Mouse (Mus musculus) heart, embryonic 10.5 days (tissue): Measurements from ENCODE around the gene Abcb11. TPM values are rescaled to one million over a fixed set of nuclear protein-coding genes. Genes with fewer than 3 reads are reported as not detected.
"Not testable (repeated sequence)": the region's sequence is repeated elsewhere in the genome, so short reads cannot be mapped to it uniquely, and the experiment has no call there.

ENCODE experiments used
- DNase-seq: peaks from one replicate; pipeline ENCODE4 v3.0.0-alpha.2; 2017; ENCODE audit warnings: low spot score
- H3K27ac ChIP-seq: fragments of 300-500 bp; sonication (generic); 2 replicates; pipeline ENCODE4 v1.5.1; 2016; ENCODE audit warnings: mild to moderate bottlenecking
- H3K27me3 ChIP-seq: fragments of 300-500 bp; sonication (generic); 2 replicates; pipeline ENCODE4 v1.6.1; 2016; ENCODE audit warnings: mild to moderate bottlenecking; ENCODE audit not compliant: poor library complexity, insufficient read depth, severe bottlenecking
- H3K36me3 ChIP-seq: fragments of 300-500 bp; sonication (generic); 2 replicates; pipeline ENCODE4 v1.6.1; 2016; ENCODE audit warnings: mild to moderate bottlenecking, moderate library complexity
- H3K4me1 ChIP-seq: fragments of 300-500 bp; sonication (generic); 2 replicates; pipeline ENCODE4 v1.6.1; 2016; ENCODE audit warnings: mild to moderate bottlenecking
- H3K4me3 ChIP-seq: fragments of 300-500 bp; sonication (generic); 2 replicates; pipeline ENCODE4 v1.5.1; 2016; ENCODE audit warnings: mild to moderate bottlenecking, moderate library complexity
- H3K9me3 ChIP-seq: fragments of 300-500 bp; sonication (generic); 2 replicates; pipeline ENCODE4 v1.6.1; 2016; ENCODE audit warnings: mild to moderate bottlenecking, moderate library complexity
- WGBS: fragments of 180-500 bp; shearing (Covaris S2); methylation state at CpG from one replicate; pipeline ENCODE4 v1.1.7; 2016; 5-methylcytosine and 5-hydroxymethylcytosine counted together
- polyA plus RNA-seq: library from polyadenylated mRNA; unstranded; fragments of >200 nt; fragmentation: Nextera tagmentation; extraction: Ambion mirVana; gene quantifications from 2 replicates; pipeline ENCODE4 v1.2.1, GENCODE M21; 2016

Gene Abcb11
- polyA plus RNA-seq, 1 experiment from 2014 or later = 0.13 TPM

DNA sequence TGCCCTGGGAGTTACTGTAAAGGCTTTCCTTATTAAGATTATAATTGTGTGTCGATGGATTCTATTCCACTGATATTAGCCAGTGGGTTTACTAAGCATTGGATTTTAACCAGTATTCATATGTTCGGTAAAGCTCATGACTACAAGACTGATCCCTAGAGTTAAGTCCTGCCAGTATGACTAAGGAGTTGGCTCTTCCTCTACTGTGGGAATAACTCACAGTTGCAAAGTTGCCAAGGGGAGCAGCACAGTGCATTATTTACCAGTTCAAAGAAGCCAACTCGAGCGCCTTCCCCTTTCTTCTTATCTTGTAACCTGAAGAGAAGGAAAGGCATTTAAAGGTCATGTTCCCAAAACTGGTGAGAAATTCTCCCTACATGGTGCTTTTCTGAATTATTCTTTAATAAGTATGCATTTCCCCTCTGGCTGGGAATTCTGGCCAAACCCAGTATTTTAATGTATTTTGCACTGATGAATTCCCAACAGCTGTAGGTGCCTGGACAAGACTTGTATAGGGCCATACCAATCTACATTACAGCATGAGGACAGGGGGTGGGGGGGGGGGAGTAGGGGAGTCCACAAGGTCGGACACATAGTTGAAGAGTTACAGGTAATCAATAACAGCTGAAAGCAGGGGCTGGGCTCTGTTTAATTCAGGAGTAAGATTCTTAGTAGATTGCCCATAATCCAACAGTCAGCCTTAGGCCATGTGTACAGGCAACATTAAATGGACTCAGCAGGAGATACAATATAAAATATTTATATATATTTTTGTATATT lies 17.3 kb downstream of the Abcb11 start:
- DNase-seq = no peak
- WGBS = 76% methylated on average over 5 of the region's 5 CpGs
- Histone ChIP-seq H3K4me1 (no peaks in the 10 kb centered on the region), H3K27ac (no peak overlapping the region), H3K4me3 (no peak overlapping the region), H3K36me3 (no peaks in the 10 kb centered on the region), H3K27me3 (no peaks in the 10 kb centered on the region), H3K9me3 (no peaks in the 10 kb centered on the region)

DNA sequence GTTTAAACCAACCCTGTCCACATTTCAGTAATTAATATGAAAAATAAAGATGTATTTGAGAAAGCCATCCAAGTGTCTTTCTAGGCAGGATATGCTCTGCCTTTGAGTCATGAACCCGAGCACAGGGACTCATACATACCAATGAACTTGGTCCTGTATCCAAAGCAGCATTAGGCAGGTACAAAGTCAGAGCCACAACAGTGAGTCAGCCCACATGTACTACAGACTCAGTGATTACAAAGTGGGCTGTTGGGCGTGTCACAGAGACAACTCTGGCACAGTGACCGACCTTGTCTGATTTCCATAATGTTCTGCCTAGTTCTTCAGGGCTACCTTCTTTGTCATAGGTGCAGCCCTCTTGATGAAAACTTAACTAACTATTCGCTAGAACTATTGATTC lies 19.4 kb downstream of the Abcb11 start:
- no peaks in the 10 kb centered on the region for H3K27me3 ChIP-seq
- H3K27ac ChIP-seq = no peak overlapping the region
- no peaks in the 10 kb centered on the region for H3K9me3 ChIP-seq
- H3K36me3 ChIP-seq = no peaks in the 10 kb centered on the region
- DNase-seq = no peak
- H3K4me3 ChIP-seq = no peak overlapping the region
- 79% methylated on average over 4 of the region's 4 CpGs for WGBS
- no peaks in the 10 kb centered on the region for H3K4me1 ChIP-seq

DNA sequence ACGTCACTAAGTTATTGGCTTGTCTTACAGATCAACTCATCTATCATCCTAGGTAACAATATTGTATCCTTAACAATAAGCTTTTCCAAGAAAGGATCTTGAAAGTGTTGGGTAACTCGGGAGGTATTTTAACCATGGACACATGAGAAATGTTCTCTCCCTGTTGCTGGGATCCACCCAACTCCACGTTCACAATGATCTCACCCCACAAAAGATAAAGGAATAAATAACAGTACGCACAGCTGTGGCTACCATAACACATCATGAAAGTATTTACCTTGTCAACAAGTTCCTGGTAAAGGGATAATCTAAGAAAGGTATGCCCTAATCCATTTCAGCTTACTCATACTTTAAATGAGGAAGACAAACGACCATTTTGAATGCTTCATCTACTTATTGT lies 21.0 kb downstream of the Abcb11 start:
- Histone ChIP-seq H3K4me1 (no peaks in the 10 kb centered on the region), H3K36me3 (no peaks in the 10 kb centered on the region), H3K9me3 (no peaks in the 10 kb centered on the region), H3K27ac (no peak overlapping the region), H3K4me3 (no peak overlapping the region), H3K27me3 (no peaks in the 10 kb centered on the region)
- WGBS = 71% methylated on average over 5 of the region's 5 CpGs
- no peak for DNase-seq

DNA sequence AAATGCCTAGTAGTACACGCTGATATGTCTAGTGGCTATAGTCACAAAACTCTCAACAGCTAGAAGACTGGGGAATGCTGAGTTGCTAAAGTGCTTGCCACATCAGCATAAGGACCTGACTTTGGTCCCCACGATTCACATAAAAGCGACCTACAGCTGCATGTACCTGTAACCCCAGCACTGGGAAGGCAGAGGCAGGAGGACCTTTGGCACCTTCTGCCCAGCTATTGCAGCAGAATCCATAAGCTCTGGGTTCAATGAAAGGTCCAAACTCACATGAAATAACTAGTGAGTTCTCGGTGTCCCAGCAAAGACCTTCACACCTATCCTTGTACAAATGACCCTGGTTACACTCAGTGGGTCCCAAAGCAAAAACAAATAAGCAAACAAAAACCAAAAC lies 31.1 kb downstream of the Abcb11 start:
- Histone ChIP-seq H3K9me3 (no peaks in the 10 kb centered on the region; the same call in 1 of the 2 replicates), H3K27ac (no peak overlapping the region), H3K27me3 (no peaks in the 10 kb centered on the region), H3K36me3 (no peaks in the 10 kb centered on the region), H3K4me3 (no peak overlapping the region), H3K4me1 (no peaks in the 10 kb centered on the region)
- 86% methylated on average over 4 of the region's 4 CpGs for WGBS
- no peak for DNase-seq

DNA sequence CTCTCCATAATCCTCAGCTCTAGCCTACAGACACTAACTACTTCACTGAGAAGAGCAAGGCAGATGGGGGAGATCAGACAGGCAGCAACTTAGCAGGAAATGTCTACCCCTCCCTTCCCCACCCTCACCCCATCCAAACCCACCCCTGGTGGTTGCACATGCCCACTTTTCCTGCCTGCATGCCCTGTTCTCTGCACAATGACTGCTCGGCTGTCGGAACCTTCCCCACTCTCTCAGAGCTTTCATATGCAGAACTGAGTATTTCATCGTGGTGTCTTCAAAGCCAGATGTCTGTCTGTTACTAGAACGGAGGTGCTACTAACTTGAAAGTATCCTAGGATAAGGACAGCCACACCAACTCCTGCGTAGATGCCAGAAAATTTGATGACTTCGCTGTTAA lies 34.3 kb downstream of the Abcb11 start:
- H3K9me3 ChIP-seq = no peaks in the 10 kb centered on the region; the same call in 1 of the 2 replicates
- H3K4me3 ChIP-seq = no peak overlapping the region
- no peaks in the 10 kb centered on the region for H3K27me3 ChIP-seq
- H3K4me1 ChIP-seq = no peaks in the 10 kb centered on the region
- H3K27ac ChIP-seq = no peak overlapping the region
- 74% methylated on average over 6 of the region's 6 CpGs for WGBS
- no peaks in the 10 kb centered on the region for H3K36me3 ChIP-seq
- DNase-seq = no peak

DNA sequence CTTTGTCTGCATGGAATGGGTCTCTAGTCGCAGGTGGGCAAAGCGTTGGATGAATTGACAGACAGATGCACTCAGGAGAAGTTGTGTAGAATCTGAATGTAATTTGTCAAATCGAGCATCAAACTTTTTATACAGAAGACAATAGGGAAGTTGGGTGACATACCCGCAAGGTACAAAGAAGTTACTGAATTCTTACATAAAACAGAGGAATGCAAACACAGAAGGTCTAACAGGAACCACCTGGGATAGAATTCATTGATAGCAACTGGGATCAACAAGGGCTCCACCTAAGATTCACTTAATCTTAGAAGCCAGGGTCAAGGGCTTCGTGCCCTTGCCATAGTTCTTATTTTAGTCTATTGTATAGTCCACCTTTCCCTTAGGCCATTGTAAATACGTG lies 41.8 kb downstream of the Abcb11 start:
- not testable (repeated sequence) for H3K4me1 ChIP-seq, H3K27ac ChIP-seq, H3K4me3 ChIP-seq, H3K36me3 ChIP-seq, H3K9me3 ChIP-seq, DNase-seq, H3K27me3 ChIP-seq
- 77% methylated on average over 6 of the region's 6 CpGs for WGBS

DNA sequence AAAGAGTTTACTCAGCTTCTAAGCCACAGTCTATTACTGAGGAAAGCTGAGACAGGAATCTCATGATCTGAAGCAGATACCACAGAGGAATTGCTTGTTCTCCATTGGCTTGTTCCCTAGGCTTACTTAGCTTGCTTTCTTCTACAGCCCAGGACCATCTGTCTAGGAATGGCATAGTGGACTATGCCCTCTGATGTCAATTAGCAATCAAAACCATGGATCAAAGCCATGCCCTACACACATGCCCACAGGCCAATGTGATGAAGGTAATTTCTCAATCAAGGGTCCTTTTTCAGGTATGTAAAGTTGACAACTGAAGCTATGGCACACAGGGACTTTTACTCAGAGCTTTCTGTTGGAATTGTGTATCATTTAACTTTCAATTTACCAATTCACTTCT lies 47.9 kb downstream of the Abcb11 start:
- Histone ChIP-seq H3K4me3 (no peak overlapping the region), H3K27me3 (no peaks in the 10 kb centered on the region), H3K27ac (no peak overlapping the region), H3K36me3 (no peaks in the 10 kb centered on the region), H3K4me1 (no peaks in the 10 kb centered on the region), H3K9me3 (no peaks in the 10 kb centered on the region)
- no peak for DNase-seq

DNA sequence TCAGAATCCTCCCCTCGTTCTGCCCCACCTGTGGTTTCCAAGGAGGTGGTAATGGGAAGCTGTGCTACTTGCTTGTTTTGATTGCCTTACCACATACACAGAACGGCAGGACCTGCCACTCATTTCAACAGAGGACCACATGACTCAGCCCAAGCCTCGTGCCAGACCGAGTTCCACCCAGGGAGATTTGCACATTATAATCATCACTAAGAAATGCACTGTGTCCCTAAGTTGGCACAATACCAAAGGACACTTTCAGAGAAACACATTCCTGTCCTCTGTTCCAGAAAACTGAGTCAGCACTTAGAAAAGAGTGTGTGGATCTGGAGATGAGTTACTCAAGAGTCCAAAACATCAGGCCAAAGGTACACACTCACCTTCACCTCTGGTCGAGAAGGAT lies 53.4 kb downstream of the Abcb11 start:
- Histone ChIP-seq H3K4me3 (no peak overlapping the region), H3K4me1 (no peaks in the 10 kb centered on the region), H3K9me3 (no peaks in the 10 kb centered on the region), H3K27ac (no peak overlapping the region), H3K36me3 (no peaks in the 10 kb centered on the region), H3K27me3 (no peaks in the 10 kb centered on the region)
- WGBS = 54% methylated on average over 5 of the region's 5 CpGs
- DNase-seq = no peak

DNA sequence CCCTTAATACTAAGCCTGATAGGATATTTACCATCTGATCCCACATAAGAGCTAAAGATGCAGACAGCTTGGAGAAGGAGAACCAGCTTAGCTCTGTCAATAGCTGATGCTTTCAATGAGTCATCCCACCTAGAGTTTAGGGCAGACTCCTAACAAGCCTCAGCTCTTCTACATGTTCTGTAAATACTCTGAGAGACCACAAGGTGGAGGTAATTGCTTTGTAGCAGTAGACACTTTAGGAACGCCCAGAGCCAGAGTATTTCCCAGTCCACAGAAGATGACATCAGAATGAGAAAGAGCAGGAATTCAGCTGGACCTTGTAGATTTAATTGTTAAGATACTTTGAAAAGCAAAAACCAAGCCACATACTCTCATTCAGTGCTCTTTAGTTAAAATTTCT lies 66.5 kb downstream of the Abcb11 start:
- no peak for DNase-seq
- Histone ChIP-seq H3K27me3 (no peaks in the 10 kb centered on the region; the same call in 1 of the 2 replicates), H3K36me3 (no peaks in the 10 kb centered on the region), H3K27ac (no peak overlapping the region), H3K9me3 (no peaks in the 10 kb centered on the region), H3K4me3 (no peak overlapping the region), H3K4me1 (no peaks in the 10 kb centered on the region)
- WGBS = 2% methylated on average over 1 of the region's 1 CpGs

DNA sequence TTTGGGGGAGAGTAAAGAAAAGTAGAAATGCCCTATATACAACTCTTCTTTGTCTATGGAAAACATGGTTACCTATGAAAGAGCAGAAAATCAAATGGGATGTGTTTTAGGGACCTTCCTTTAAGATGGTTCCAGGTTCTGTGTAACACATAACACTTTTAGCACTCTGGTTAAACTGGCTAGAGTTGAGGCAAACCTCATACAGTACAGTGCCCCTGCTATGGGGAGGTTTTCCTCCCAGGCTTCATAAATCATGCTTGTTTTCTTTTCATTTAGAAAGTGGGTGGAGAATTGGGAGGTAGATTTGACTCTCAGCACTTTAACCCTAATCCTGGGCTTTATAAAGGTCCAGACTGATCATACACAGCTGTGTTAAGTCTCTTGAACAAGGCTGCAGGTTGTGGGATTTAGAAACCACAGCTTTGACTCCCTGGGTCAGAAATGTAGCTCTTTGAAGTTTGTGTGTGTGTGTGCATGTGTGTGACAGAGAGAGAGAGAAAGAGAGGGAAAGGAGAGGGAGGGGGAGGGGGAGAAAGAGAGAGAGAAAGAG lies 78.3 kb downstream of the Abcb11 start:
- no peak for DNase-seq
- Histone ChIP-seq H3K27me3 (no peaks in the 10 kb centered on the region), H3K4me3 (no peak overlapping the region), H3K4me1 (no peaks in the 10 kb centered on the region), H3K9me3 (no peaks in the 10 kb centered on the region), H3K36me3 (no peaks in the 10 kb centered on the region), H3K27ac (no peak overlapping the region)

DNA sequence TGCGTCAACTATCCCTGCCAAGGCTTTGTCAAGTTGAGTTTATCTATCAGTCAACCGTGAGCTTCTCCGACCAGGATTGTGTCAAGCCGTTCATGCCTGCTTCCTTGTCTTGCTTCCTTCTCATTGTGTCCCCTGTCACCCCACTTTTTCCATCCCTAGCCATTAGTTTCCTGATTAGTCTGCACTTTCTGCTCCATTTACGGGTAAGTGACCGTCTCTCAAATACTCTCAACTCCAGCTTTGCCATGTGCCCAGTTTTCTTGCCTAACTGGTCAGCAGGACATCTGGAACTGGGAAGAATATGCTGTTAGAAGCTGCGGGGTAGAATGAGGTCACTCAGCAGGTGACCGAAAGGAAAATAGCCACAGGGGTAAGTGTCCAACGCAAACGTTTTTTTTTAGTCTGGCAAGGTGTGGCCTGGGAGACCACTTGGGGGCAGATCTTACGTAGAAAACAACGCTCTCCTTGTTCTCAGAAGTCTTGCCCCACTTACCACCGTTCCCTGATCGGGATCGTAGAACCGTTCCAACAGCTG lies 94.1 kb downstream of the Abcb11 start:
- Histone ChIP-seq H3K27ac (no peak overlapping the region), H3K4me1 (no peaks in the 10 kb centered on the region), H3K27me3 (no peaks in the 10 kb centered on the region), H3K4me3 (no peak overlapping the region), H3K9me3 (no peaks in the 10 kb centered on the region), H3K36me3 (no peaks in the 10 kb centered on the region)
- DNase-seq = no peak
- 60% methylated on average over 16 of the region's 16 CpGs for WGBS

DNA sequence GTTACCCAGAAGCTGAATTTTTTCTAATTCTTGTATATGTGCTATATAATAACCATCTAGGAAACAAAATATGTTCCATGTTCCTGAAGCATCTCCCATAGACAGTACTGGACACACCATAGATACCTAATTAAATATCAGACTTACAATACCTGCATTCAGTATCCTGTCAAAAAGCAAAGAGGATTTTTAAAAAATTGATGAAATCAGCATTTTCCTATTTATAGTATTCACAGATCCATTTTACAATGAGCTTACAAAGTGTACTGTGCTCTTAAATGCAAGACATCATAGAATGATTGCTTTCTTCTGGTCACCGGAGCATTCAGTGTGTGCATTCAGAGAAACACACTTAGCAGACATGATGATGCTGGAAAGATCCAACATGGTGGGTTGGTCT lies 95.3 kb downstream of the Abcb11 start:
- H3K27me3 ChIP-seq = no peaks in the 10 kb centered on the region
- H3K27ac ChIP-seq = no peak overlapping the region
- WGBS = 79% methylated on average over 1 of the region's 1 CpGs
- no peaks in the 10 kb centered on the region for H3K9me3 ChIP-seq
- no peaks in the 10 kb centered on the region for H3K36me3 ChIP-seq
- H3K4me1 ChIP-seq = no peaks in the 10 kb centered on the region
- no peak for DNase-seq
- no peak overlapping the region for H3K4me3 ChIP-seq

DNA sequence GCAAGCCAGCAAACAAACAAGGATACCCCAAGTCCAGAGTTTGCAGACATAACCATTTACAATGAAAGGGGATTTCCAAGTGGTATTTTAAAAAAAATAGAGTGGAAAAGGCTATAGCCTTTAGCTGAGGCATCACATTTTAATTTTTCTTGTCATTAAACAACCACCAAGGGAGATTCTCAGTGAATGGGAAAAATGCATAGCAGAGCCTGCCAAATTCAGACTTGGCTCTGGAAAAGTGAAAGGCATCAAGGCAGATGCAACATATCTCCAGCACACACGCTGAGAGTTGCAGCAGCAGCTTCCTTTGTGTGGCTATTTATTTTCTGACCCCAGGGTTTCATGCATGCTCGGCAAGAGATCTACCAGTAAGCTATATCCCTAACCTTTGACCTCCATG lies 97.5 kb downstream of the Abcb11 start:
- Histone ChIP-seq H3K27ac (no peak overlapping the region), H3K27me3 (no peaks in the 10 kb centered on the region), H3K36me3 (no peaks in the 10 kb centered on the region), H3K9me3 (no peaks in the 10 kb centered on the region), H3K4me1 (no peaks in the 10 kb centered on the region), H3K4me3 (no peak overlapping the region)
- no peak for DNase-seq
- WGBS = 51% methylated on average over 2 of the region's 2 CpGs

DNA sequence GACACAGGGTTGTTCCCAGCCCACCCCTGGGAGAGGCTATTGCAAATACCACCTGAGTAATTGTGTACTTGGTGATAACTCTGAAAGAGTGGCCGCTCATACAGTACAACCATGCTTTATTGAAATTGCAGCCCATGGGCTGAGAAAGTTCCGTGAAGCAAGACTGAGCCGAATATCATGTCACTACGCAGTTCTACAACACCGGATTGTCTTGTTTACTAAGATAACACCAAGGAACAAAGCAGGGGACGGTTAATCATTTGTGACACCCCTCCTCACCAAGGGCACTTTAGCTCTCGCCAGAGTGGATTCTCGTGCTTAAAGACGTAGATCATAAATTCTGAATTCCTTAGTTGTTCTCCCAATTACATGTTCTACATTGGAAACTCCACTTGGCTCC lies 103.1 kb downstream of the Abcb11 start:
- DNase-seq = no peak
- Histone ChIP-seq H3K27ac (no peak overlapping the region), H3K4me1 (no peaks in the 10 kb centered on the region), H3K36me3 (no peaks in the 10 kb centered on the region), H3K27me3 (no peaks in the 10 kb centered on the region), H3K4me3 (no peak overlapping the region), H3K9me3 (no peaks in the 10 kb centered on the region)
- WGBS = 84% methylated on average over 9 of the region's 9 CpGs
